Mouse (Mus musculus): ENCODE measurements around the gene Stxbp1. TPM values are rescaled to one million over a fixed set of nuclear protein-coding genes. Genes with fewer than 3 reads are reported as not detected.
A peak's percentile ranks its signal among the peaks of the same experiment; 100 is the strongest.

Gene Stxbp1
- polyA plus RNA-seq, 1 experiment from 2014 or later: 357 TPM

- WGBS: 56% methylated on average over 7 of the region's 7 CpGs
- Histone ChIP-seq H3K9ac (ENCODE audit: low read depth, low read length) (no peak overlapping the region), H3K4me3 (ENCODE audit: low read length) (no peak overlapping the region), H3K27me3 (replicated peaks; ENCODE audit: control insufficient read depth, insufficient read depth, low read length) (no peaks in the 10 kb centered on the region), H3K4me2 (ENCODE audit: low read length) (no peak overlapping the region), H3K36me3 (ENCODE audit: control insufficient read depth, insufficient read depth, low read length) (peaks cover 26% of the 10 kb centered on the region; the same call in 1 of the 2 replicates), H3K27ac (ENCODE audit: low read depth, low read length) (peak overlapping the region; percentile 31; the same call in 1 of the 2 replicates), H3K4me1 (ENCODE audit: control insufficient read depth, insufficient read depth, low read depth, low read length) (no peaks in the 10 kb centered on the region), H3K9me3 (ENCODE audit: control insufficient read depth, low read length) (no peaks in the 10 kb centered on the region)
- ATAC-seq: no peak
These were observed 29.5 kb downstream of the Stxbp1 start for GRCm38 (mm10) chr2:32817589-32817988.

DNA sequence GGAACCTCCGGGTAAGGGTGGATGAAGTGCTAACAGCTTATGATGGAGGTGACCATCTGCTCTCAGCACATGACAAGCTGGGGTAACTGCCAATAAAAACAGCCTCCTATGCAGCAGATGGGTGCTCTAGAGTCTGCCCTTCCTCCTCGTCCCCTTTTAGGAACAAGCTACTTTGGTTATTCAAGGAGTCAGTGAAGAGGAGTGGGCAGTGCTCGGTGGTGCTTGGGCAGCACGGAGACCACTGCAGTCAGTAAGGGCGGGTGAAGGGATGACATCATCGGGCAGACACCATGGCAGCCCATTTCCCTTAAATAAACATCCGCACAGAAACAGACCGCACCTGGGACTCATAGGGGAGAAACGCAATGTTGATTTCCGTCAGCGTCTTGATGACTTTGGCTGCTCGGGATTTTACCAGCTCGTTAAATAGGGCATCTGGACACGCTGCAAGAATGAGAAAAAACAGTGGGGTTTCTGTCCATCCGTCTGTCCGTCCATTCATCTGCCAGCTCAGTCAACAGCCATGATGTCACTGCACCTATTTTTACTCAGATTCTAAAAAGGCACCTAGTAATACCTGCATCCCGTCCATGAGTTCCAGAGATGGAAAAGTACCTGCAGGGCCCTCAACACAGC lies 30.0 kb downstream of the Stxbp1 start:
- 59% methylated on average over 17 of the region's 17 CpGs for WGBS
- no peaks in the 10 kb centered on the region for H3K27me3 ChIP-seq (replicated peaks; ENCODE audit: control insufficient read depth, insufficient read depth, low read length)
- peaks cover 30% of the 10 kb centered on the region for H3K36me3 ChIP-seq (ENCODE audit: control insufficient read depth, insufficient read depth, low read length)
- ATAC-seq: peak; percentile 76
- no peaks in the 10 kb centered on the region for H3K4me1 ChIP-seq (ENCODE audit: control insufficient read depth, insufficient read depth, low read depth, low read length)
- no peak overlapping the region for H3K9ac ChIP-seq (ENCODE audit: low read depth, low read length)
- peak overlapping the region; percentile 31 for H3K27ac ChIP-seq (ENCODE audit: low read depth, low read length)
- H3K4me2 ChIP-seq (ENCODE audit: low read length): no peak overlapping the region
- no peak overlapping the region for H3K4me3 ChIP-seq (ENCODE audit: low read length)
- H3K9me3 ChIP-seq (ENCODE audit: control insufficient read depth, low read length): no peaks in the 10 kb centered on the region

GRCm38 (mm10) chr2:32816497-32816896 lies 30.5 kb downstream of the Stxbp1 start:
- H3K27ac ChIP-seq (ENCODE audit: low read depth, low read length): no peak overlapping the region
- no peak overlapping the region for H3K4me3 ChIP-seq (ENCODE audit: low read length)
- no peaks in the 10 kb centered on the region for H3K9me3 ChIP-seq (ENCODE audit: control insufficient read depth, low read length)
- no peaks in the 10 kb centered on the region for H3K4me1 ChIP-seq (ENCODE audit: control insufficient read depth, insufficient read depth, low read depth, low read length)
- H3K27me3 ChIP-seq (replicated peaks; ENCODE audit: control insufficient read depth, insufficient read depth, low read length): no peaks in the 10 kb centered on the region
- H3K4me2 ChIP-seq (ENCODE audit: low read length): no peak overlapping the region
- no peak for ATAC-seq
- H3K36me3 ChIP-seq (ENCODE audit: control insufficient read depth, insufficient read depth, low read length): peaks cover 35% of the 10 kb centered on the region
- no peak overlapping the region for H3K9ac ChIP-seq (ENCODE audit: low read depth, low read length)
- 90% methylated on average over 2 of the region's 2 CpGs for WGBS

DNA sequence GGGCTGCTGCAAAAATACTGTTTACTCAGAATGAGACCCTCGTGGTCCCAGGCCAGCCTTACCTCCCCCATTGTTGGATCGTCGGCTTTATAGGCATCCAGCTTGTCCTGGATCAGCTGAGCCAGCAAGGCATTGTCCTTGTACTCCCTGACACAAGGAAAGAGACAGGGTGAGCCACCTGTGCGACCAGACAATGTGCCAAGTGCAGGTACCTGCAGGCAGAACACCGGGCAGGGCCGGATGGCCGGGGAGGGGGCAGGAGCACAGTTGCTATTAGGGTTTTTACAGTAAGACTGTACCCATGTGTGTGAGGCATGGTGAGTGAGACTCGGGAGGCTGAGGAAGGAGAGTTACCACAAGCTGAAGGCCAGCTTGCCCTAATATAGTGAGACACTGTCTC lies 35.1 kb downstream of the Stxbp1 start:
- Histone ChIP-seq H3K4me1 (ENCODE audit: control insufficient read depth, insufficient read depth, low read depth, low read length) (no peaks in the 10 kb centered on the region), H3K9me3 (ENCODE audit: control insufficient read depth, low read length) (no peaks in the 10 kb centered on the region), H3K27ac (ENCODE audit: low read depth, low read length) (no peak overlapping the region), H3K27me3 (replicated peaks; ENCODE audit: control insufficient read depth, insufficient read depth, low read length) (no peaks in the 10 kb centered on the region), H3K4me3 (ENCODE audit: low read length) (no peak overlapping the region), H3K36me3 (ENCODE audit: control insufficient read depth, insufficient read depth, low read length) (peaks cover 60% of the 10 kb centered on the region), H3K4me2 (ENCODE audit: low read length) (no peak overlapping the region), H3K9ac (ENCODE audit: low read depth, low read length) (no peak overlapping the region)
- ATAC-seq: no peak
- 81% methylated on average over 8 of the region's 8 CpGs for WGBS

DNA sequence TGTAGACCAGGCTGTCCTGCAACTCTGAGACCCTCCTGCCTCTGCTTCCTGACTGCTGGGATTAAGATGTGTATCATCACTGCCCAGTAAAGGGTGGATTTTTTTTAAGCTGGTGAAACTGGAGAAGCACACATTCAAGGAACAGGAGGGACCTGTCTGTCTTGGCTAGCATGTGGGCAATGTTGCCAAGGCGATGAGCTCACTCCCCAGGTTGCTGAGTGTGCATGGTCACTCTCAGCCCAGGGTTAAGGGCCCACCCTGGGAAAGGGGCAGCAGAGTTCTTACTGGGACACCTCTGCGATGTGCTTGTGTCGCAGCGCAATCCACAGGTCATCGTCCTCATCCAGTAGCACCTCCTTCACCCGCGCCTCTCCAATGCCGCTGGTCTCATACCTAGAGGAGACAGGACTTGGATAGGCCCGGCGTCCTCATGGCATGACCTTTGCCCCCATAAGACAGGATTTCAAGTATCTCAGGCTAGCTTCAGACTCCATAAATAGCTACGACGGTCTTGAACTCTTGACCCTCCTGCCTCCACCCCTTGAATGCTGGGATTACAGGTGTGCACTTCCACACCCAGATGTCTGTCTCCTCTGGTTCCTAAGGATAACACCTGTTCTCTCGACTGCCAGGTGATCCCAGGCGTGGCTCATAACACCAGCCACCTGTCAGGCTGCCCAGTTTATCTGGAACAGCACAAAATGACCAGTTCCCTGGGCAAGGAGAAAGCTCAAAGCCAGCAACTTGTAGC lies 38.1 kb downstream of the Stxbp1 start:
- Histone ChIP-seq H3K36me3 (ENCODE audit: control insufficient read depth, insufficient read depth, low read length) (peaks cover 67% of the 10 kb centered on the region), H3K4me2 (ENCODE audit: low read length) (no peak overlapping the region), H3K4me3 (ENCODE audit: low read length) (no peak overlapping the region), H3K9me3 (ENCODE audit: control insufficient read depth, low read length) (no peaks in the 10 kb centered on the region), H3K4me1 (ENCODE audit: control insufficient read depth, insufficient read depth, low read depth, low read length) (no peaks in the 10 kb centered on the region), H3K27ac (ENCODE audit: low read depth, low read length) (no peak overlapping the region), H3K27me3 (replicated peaks; ENCODE audit: control insufficient read depth, insufficient read depth, low read length) (no peaks in the 10 kb centered on the region), H3K9ac (ENCODE audit: low read depth, low read length) (no peak overlapping the region)
- no peak for ATAC-seq
- 94% methylated on average over 14 of the region's 14 CpGs for WGBS

DNA sequence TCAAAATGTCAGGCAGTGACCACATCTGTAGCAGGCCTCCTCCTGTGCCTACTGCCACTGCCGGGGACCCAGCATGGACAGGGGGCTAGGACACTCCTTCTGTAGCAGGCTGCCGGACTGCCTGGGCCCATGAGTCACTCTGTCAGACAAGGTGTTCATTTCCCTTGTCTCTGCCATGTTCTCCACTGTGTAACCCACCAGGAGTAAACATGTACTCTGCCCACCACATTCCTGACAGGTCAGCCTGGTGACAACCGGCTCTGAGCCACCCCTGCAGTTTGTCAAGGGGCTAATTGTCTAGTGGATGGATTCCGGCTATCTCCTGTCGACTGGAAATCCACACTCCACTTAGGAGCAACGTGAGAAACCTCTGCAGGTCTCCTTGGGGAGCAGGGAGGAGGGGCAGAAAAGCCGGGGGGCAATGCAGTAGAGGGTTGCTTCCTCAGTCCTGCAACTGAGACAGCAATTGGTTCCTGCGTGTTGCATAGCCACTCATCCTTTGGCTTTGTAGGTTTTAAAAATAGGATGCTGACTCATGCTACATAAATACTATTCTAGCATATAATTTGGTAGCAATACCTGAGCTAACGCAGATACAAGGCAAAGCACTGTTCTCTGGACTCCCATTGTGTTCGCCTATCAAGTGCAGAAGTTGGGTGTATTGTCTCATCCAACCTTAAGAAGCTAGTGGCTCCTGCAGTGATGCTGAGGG lies 48.6 kb downstream of the Stxbp1 start:
- Histone ChIP-seq H3K4me1 (ENCODE audit: control insufficient read depth, insufficient read depth, low read depth, low read length) (no peaks in the 10 kb centered on the region), H3K27ac (ENCODE audit: low read depth, low read length) (no peak overlapping the region), H3K9ac (ENCODE audit: low read depth, low read length) (no peak overlapping the region), H3K36me3 (ENCODE audit: control insufficient read depth, insufficient read depth, low read length) (peaks cover 59% of the 10 kb centered on the region), H3K4me2 (ENCODE audit: low read length) (no peak overlapping the region), H3K9me3 (ENCODE audit: control insufficient read depth, low read length) (no peaks in the 10 kb centered on the region), H3K4me3 (ENCODE audit: low read length) (no peak overlapping the region), H3K27me3 (replicated peaks; ENCODE audit: control insufficient read depth, insufficient read depth, low read length) (no peaks in the 10 kb centered on the region)
- ATAC-seq: no peak
- WGBS: 64% methylated on average over 10 of the region's 10 CpGs

DNA sequence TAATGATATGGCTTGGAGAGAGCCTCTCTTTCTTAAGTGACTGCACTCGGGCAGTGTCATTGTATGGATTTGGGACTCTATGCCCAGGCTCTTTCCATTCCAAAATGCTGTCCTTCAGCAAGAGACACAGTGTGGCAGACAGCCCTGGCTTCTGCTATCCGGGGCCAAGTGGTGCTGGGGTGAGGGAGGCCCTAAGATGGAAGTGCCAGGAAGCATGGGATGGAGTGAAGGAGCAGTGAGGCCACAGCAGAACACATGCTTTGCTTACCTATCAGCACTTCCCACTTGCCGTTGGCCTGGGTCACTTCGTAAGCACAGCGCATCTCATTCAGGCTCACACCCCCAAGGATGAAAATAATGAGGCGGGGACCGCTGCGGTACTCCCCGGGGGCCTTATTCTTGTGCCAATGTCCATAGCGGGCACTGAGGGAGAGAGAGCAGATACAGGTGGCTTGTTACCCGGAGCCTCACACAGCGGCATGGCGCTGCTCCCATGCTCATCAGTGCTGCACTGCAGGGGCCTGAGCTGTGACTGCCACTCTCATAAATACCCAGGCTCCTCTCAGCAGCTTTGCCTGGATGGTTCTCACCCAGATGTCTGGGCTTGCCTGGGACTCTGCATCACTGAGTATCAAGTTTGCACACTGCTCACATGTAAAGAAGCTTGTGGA lies 51.2 kb downstream of the Stxbp1 start:
- Histone ChIP-seq H3K9ac (ENCODE audit: low read depth, low read length) (no peak overlapping the region), H3K36me3 (ENCODE audit: control insufficient read depth, insufficient read depth, low read length) (peaks cover 52% of the 10 kb centered on the region), H3K4me1 (ENCODE audit: control insufficient read depth, insufficient read depth, low read depth, low read length) (no peaks in the 10 kb centered on the region), H3K4me2 (ENCODE audit: low read length) (no peak overlapping the region), H3K9me3 (ENCODE audit: control insufficient read depth, low read length) (no peaks in the 10 kb centered on the region), H3K27me3 (replicated peaks; ENCODE audit: control insufficient read depth, insufficient read depth, low read length) (no peaks in the 10 kb centered on the region), H3K27ac (ENCODE audit: low read depth, low read length) (no peak overlapping the region), H3K4me3 (ENCODE audit: low read length) (no peak overlapping the region)
- ATAC-seq: no peak
- 76% methylated on average over 13 of the region's 13 CpGs for WGBS

GRCm38 (mm10) chr2:32791297-32791696 lies 55.7 kb downstream of the Stxbp1 start:
- Histone ChIP-seq H3K36me3 (ENCODE audit: control insufficient read depth, insufficient read depth, low read length) (peaks cover 29% of the 10 kb centered on the region), H3K9me3 (ENCODE audit: control insufficient read depth, low read length) (no peaks in the 10 kb centered on the region), H3K4me3 (ENCODE audit: low read length) (no peak overlapping the region), H3K4me1 (ENCODE audit: control insufficient read depth, insufficient read depth, low read depth, low read length) (no peaks in the 10 kb centered on the region), H3K4me2 (ENCODE audit: low read length) (no peak overlapping the region), H3K27ac (ENCODE audit: low read depth, low read length) (no peak overlapping the region), H3K9ac (ENCODE audit: low read depth, low read length) (no peak overlapping the region), H3K27me3 (replicated peaks; ENCODE audit: control insufficient read depth, insufficient read depth, low read length) (no peaks in the 10 kb centered on the region)
- 74% methylated on average over 6 of the region's 6 CpGs for WGBS
- no peak for ATAC-seq

- no peak overlapping the region for H3K4me3 ChIP-seq (ENCODE audit: low read length)
- H3K9me3 ChIP-seq (ENCODE audit: control insufficient read depth, low read length): no peaks in the 10 kb centered on the region
- 66% methylated on average over 2 of the region's 2 CpGs for WGBS
- H3K9ac ChIP-seq (ENCODE audit: low read depth, low read length): no peak overlapping the region
- no peak for ATAC-seq
- peaks cover 16% of the 10 kb centered on the region for H3K36me3 ChIP-seq (ENCODE audit: control insufficient read depth, insufficient read depth, low read length)
- peaks cover 3% of the 10 kb centered on the region; the same call in 1 of the 2 replicates for H3K4me1 ChIP-seq (ENCODE audit: control insufficient read depth, insufficient read depth, low read depth, low read length)
- no peak overlapping the region for H3K4me2 ChIP-seq (ENCODE audit: low read length)
- no peak overlapping the region for H3K27ac ChIP-seq (ENCODE audit: low read depth, low read length)
- H3K27me3 ChIP-seq (replicated peaks; ENCODE audit: control insufficient read depth, insufficient read depth, low read length): no peaks in the 10 kb centered on the region
These were observed 58.5 kb downstream of the Stxbp1 start for GRCm38 (mm10) chr2:32788581-32788980.

Data from hindbrain, embryonic 16.5 days (tissue).